Mouse (Mus musculus): ENCODE measurements at regions not wholly inside any gene's neighbourhood (a gene's known extent, or its start where the extent isn't known, plus 50 kb on each side); places are given as distances from the start of the nearest gene placed in this dataset.

GRCm38 (mm10) chr2:72880016-72880415 is 100.2 kb downstream of the Sp3 start:
- DNase-seq (ENCODE audit: low read depth, low spot score) = no peak

- no peak for DNase-seq (ENCODE audit: low read depth, low spot score)
These were observed 98.7 kb downstream of the Sp3 start for GRCm38 (mm10) chr2:72881554-72881953.

DNA sequence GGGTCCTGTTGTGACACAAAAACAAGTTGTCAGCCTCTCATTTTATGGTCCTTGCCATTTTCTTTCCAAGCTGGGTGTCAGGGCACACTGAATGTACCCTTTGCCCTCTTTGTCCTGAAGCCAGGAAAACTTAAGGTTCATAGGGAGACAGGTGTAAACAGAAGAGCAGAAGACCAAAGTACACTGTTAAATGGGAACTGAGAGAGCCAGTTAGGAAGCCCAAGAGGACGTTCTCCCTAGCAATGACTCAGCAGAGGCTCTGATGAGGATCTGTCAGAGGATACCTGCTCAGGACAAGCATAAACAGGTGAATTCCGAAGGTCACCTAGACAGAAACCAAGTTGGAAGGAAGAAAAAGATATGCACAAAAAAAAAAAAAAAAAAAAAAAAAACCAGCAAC is 94.0 kb downstream of the Sp3 start:
- DNase-seq (ENCODE audit: low read depth, low spot score) = no peak
